Mouse (Mus musculus): ENCODE results near the gene Ranbp17.

- TF ChIP-seq CTCF (IDR thresholded peaks at IDR 0.05; ENCODE audit: extremely low read depth, insufficient read depth, insufficient read length, insufficient replicate concordance) (no peak), POLR2A (IDR thresholded peaks at IDR 0.05; ENCODE audit: low read depth, low read length) (no peak)
Measured at GRCm38 (mm10) chr11:33513376-33513991, at the start of gene Ranbp17.

All from spleen, adult 2 months (tissue).